Mouse (Mus musculus) heart, embryonic 15.5 days (tissue): ENCODE measurements at regions not wholly inside any gene's neighbourhood (a gene's known extent, or its start where the extent isn't known, plus 50 kb on each side); places are given as distances from the start of the nearest gene placed in this dataset.

Source experiments
- ATAC-seq: fragments of 200-750 bp; cut with Nextera tagmentation; replicated peaks from 2 replicates; pipeline ENCODE4 v1.8.0; 2017; ENCODE audit warnings: low read depth, moderate TSS enrichment; ENCODE audit not compliant: insufficient number of reproducible peaks, insufficient read depth, low FRiP score
- H3K27ac ChIP-seq: fragments of 300-500 bp; sonication (generic); 2 replicates; pipeline ENCODE4 v1.5.1; 2015; ENCODE audit warnings: mild to moderate bottlenecking, inconsistent platforms
- H3K27me3 ChIP-seq: fragments of 300-500 bp; sonication (generic); 2 replicates; pipeline ENCODE4 v1.6.1; 2015; ENCODE audit warnings: inconsistent platforms
- H3K36me3 ChIP-seq: fragments of 300-500 bp; sonication (generic); 2 replicates; pipeline ENCODE4 v1.6.1; 2015; ENCODE audit warnings: mild to moderate bottlenecking, inconsistent platforms
- H3K4me1 ChIP-seq: fragments of 300-500 bp; sonication (generic); replicated peaks from 2 replicates; pipeline ENCODE4 v1.6.1; 2015; ENCODE audit warnings: inconsistent platforms
- H3K4me2 ChIP-seq: fragments of 300-500 bp; sonication (generic); 2 replicates; pipeline ENCODE4 v1.6.1; 2015; ENCODE audit warnings: inconsistent platforms, mild to moderate bottlenecking, moderate library complexity
- H3K4me3 ChIP-seq: fragments of 300-500 bp; sonication (generic); 2 replicates; pipeline ENCODE4 v1.5.1; 2015; ENCODE audit warnings: mild to moderate bottlenecking, inconsistent platforms
- H3K9ac ChIP-seq: fragments of 300-500 bp; sonication (generic); 2 replicates; pipeline ENCODE4 v1.6.1; 2015; ENCODE audit warnings: mild to moderate bottlenecking, inconsistent platforms
- H3K9me3 ChIP-seq: fragments of 300-500 bp; sonication (generic); replicated peaks from 2 replicates; pipeline ENCODE4 v1.6.1; 2016; ENCODE audit warnings: inconsistent platforms
- WGBS: fragments of 180-500 bp; shearing (Covaris S2); methylation state at CpG from one replicate; pipeline ENCODE4 v1.1.7; 2015; ENCODE audit warnings: mixed read lengths; 5-methylcytosine and 5-hydroxymethylcytosine counted together

DNA sequence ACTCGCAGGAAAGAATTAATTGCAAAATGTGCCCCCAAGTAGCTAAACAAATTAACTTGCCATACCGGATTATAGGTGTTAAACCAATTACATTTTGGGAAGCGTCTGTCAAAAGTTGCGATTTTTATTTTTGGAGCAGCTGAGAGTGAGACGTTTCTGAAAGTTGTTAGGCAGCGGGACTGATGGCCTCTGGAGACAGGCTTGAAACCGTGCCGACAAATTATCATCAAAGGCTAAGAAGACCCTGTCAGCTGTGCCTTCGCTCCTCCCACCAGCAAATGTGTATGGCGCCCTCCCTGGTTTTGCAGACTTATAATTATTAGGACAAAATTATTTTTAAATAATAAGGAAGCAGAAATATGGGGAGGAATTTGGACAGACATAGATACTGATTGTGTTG lies 161.5 kb upstream of the Zfp64 start:
- Histone ChIP-seq H3K36me3 (no peaks in the 10 kb centered on the region), H3K4me2 (no peak overlapping the region), H3K4me3 (no peak overlapping the region), H3K27ac (no peak overlapping the region), H3K27me3 (0 out of 2 replicates have a peak, but pooled peaks cover 4% of the 10 kb centered on the region), H3K9me3 (no peaks in the 10 kb centered on the region), H3K4me1 (no peaks in the 10 kb centered on the region), H3K9ac (no peak overlapping the region)
- 49% methylated on average over 10 of the region's 10 CpGs for WGBS
- no peak for ATAC-seq

DNA sequence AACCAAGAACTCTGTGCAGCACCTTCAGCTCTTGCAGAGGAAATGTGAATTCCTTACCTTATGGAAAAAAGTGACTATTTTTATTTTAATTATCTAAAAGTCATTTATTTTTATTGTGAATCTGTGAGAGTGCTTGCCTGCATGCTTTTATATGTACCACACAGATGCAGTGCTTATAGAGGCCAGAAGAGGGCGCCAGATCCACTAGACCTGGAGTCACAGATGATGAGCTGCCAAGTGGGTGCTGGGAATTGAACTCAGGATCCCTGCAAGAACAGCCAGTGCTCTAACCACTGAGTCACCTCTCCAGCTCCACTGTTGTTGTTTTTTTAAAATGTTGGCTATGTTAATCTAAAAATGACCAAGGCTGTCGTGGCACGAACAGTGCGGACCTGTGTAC lies 153.7 kb upstream of the Zfp64 start:
- H3K4me3 ChIP-seq: no peak overlapping the region
- no peak overlapping the region for H3K27ac ChIP-seq
- H3K4me2 ChIP-seq: no peak overlapping the region
- no peak for ATAC-seq
- no peaks in the 10 kb centered on the region for H3K9me3 ChIP-seq
- no peak overlapping the region for H3K9ac ChIP-seq
- H3K4me1 ChIP-seq: no peaks in the 10 kb centered on the region
- no peaks in the 10 kb centered on the region for H3K36me3 ChIP-seq
- 75% methylated on average over 4 of the region's 4 CpGs for WGBS
- no peaks in the 10 kb centered on the region for H3K27me3 ChIP-seq

- no peak overlapping the region for H3K4me2 ChIP-seq
- H3K36me3 ChIP-seq: no peaks in the 10 kb centered on the region
- H3K4me1 ChIP-seq: no peaks in the 10 kb centered on the region
- no peak overlapping the region for H3K4me3 ChIP-seq
- no peaks in the 10 kb centered on the region for H3K27me3 ChIP-seq
- ATAC-seq: no peak
- H3K9ac ChIP-seq: no peak overlapping the region
- no peaks in the 10 kb centered on the region for H3K9me3 ChIP-seq
- 32% methylated on average over 10 of the region's 10 CpGs for WGBS
- no peak overlapping the region for H3K27ac ChIP-seq
These were observed 152.7 kb upstream of the Zfp64 start for GRCm38 (mm10) chr2:169108037-169108436.

DNA sequence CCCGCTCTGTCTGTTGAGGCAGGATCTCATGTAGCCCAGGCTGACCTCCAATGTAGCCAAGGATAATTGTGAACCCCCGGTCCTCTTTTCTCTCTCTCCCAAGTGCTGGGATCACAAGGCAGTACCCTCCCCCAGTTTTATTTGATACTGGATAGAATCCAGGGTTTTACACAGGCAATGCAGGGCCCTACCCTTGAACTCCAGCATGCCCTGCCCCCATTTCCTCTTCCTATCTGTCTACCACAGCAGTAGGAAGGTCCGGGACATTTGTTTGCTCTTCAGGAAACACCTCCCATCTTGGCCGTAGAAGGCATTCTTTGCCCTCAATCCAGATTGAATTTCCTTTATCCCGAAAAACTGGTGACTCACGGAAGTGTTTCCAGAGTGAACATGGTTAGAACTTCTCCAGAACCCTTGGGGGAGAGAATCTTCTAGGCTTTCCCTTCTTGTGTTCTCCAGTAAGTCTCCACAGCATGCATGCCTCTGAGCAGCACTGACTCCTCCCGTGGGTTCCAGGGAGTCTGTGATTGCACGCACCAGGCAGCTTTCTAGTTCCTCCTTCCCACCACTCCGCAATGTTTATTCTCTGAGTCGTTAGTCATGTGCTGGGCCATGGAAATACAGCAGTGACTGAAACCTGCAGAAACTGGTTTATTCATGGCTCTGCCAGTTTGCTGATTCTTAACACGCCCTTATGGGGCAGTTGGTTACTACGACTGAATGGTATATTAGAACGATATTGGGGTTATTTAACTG lies 146.3 kb upstream of the Zfp64 start:
- WGBS: 82% methylated on average over 13 of the region's 13 CpGs
- no peak overlapping the region for H3K9ac ChIP-seq
- no peaks in the 10 kb centered on the region for H3K36me3 ChIP-seq
- no peaks in the 10 kb centered on the region for H3K9me3 ChIP-seq
- no peak overlapping the region for H3K4me2 ChIP-seq
- ATAC-seq: no peak
- no peak overlapping the region for H3K27ac ChIP-seq
- no peak overlapping the region for H3K4me3 ChIP-seq
- H3K4me1 ChIP-seq: no peaks in the 10 kb centered on the region
- no peaks in the 10 kb centered on the region for H3K27me3 ChIP-seq

DNA sequence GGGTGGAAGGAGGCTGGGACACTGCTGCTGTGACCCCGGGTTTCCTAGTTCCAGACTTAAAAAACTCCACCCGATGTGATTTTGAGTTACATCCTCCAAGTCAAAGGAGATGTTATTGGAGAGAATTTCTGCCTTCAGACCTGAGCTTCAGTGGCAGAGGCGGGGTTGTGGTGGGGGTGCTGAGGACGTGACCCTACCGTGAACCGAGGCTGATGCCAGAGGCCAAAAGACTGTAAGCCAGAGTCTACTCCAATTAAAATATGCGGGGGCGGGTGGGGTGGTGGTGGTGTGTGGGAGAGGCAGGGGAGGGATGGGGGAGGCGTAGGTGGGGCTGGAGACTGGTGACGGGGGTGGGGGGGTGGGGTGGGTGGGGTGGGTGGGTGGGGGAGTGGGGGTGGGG lies 145.1 kb upstream of the Zfp64 start:
- Histone ChIP-seq H3K9ac (no peak overlapping the region), H3K9me3 (no peaks in the 10 kb centered on the region), H3K4me2 (no peak overlapping the region), H3K4me1 (no peaks in the 10 kb centered on the region), H3K4me3 (no peak overlapping the region), H3K27ac (no peak overlapping the region), H3K36me3 (no peaks in the 10 kb centered on the region), H3K27me3 (no peaks in the 10 kb centered on the region)
- WGBS: 82% methylated on average over 10 of the region's 10 CpGs
- no peak for ATAC-seq

DNA sequence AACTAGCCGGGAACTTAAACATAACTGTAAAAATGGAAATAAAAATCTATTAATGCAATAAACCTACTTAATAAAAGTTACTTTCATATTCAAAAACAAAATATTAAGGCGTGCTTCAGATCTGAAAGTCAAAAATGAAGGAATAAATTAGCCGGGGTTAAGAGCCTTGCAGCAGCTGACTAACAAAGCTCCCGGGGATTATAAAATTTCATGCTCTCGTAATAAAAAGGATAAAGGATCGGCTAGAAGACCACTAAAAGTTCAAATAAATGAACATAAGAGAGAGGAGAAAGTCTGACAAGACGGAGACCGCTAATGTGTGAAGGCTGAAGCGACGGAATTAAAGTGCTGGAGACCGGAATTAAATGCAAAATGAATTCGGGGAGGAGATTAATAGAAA lies 144.3 kb upstream of the Zfp64 start:
- WGBS: 84% methylated on average over 12 of the region's 12 CpGs
- no peaks in the 10 kb centered on the region for H3K27me3 ChIP-seq
- H3K27ac ChIP-seq: no peak overlapping the region
- no peaks in the 10 kb centered on the region for H3K36me3 ChIP-seq
- H3K9me3 ChIP-seq: no peaks in the 10 kb centered on the region
- no peak overlapping the region for H3K4me2 ChIP-seq
- no peak overlapping the region for H3K4me3 ChIP-seq
- H3K4me1 ChIP-seq: no peaks in the 10 kb centered on the region
- H3K9ac ChIP-seq: no peak overlapping the region
- ATAC-seq: no peak

GRCm38 (mm10) chr2:169098591-169098990 lies 143.2 kb upstream of the Zfp64 start:
- no peak overlapping the region for H3K27ac ChIP-seq
- H3K9ac ChIP-seq: no peak overlapping the region
- H3K9me3 ChIP-seq: no peaks in the 10 kb centered on the region
- no peaks in the 10 kb centered on the region for H3K27me3 ChIP-seq
- H3K4me3 ChIP-seq: no peak overlapping the region
- no peaks in the 10 kb centered on the region for H3K4me1 ChIP-seq
- no peak overlapping the region for H3K4me2 ChIP-seq
- H3K36me3 ChIP-seq: no peaks in the 10 kb centered on the region
- ATAC-seq: no peak
- 84% methylated on average over 6 of the region's 6 CpGs for WGBS

- Histone ChIP-seq H3K9me3 (no peaks in the 10 kb centered on the region), H3K4me2 (no peak overlapping the region), H3K27ac (no peak overlapping the region), H3K36me3 (no peaks in the 10 kb centered on the region), H3K4me1 (no peaks in the 10 kb centered on the region), H3K4me3 (no peak overlapping the region), H3K9ac (no peak overlapping the region), H3K27me3 (no peaks in the 10 kb centered on the region)
- no peak for ATAC-seq
- 81% methylated on average over 22 of the region's 22 CpGs for WGBS
These were observed 138.8 kb upstream of the Zfp64 start for GRCm38 (mm10) chr2:169094011-169094754.

DNA sequence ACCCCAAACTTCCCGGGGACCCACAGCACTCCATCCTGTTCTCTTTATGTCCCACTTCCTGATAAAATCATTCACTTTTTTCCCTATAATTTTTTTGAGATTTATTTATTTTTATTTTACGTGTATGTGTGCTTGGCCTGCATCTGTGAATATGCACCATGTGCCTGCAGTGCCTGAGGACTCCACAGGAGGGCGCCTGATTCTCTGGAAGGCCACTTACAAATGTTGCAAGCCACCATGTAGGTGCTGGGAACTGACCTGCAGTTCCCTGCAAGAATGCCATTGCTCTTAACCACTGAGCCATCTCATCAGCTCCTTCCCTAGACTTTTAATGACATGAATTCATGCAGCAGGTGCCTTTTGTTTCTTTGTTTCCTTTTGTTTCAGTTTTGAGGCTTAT lies 134.9 kb upstream of the Zfp64 start:
- no peak overlapping the region for H3K4me3 ChIP-seq
- no peaks in the 10 kb centered on the region for H3K36me3 ChIP-seq
- H3K27ac ChIP-seq: no peak overlapping the region
- no peaks in the 10 kb centered on the region for H3K9me3 ChIP-seq
- no peaks in the 10 kb centered on the region for H3K27me3 ChIP-seq
- ATAC-seq: no peak
- no peaks in the 10 kb centered on the region for H3K4me1 ChIP-seq
- 71% methylated on average over 3 of the region's 3 CpGs for WGBS
- H3K9ac ChIP-seq: no peak overlapping the region
- no peak overlapping the region for H3K4me2 ChIP-seq

- Histone ChIP-seq H3K4me2 (no peak overlapping the region), H3K36me3 (no peaks in the 10 kb centered on the region), H3K4me3 (no peak overlapping the region), H3K9ac (no peak overlapping the region), H3K27ac (no peak overlapping the region), H3K4me1 (no peaks in the 10 kb centered on the region), H3K9me3 (no peaks in the 10 kb centered on the region), H3K27me3 (no peaks in the 10 kb centered on the region)
- 69% methylated on average over 16 of the region's 16 CpGs for WGBS
- no peak; the same call in 1 of the 2 replicates for ATAC-seq
These were observed 133.6 kb upstream of the Zfp64 start for GRCm38 (mm10) chr2:169088870-169089484.

DNA sequence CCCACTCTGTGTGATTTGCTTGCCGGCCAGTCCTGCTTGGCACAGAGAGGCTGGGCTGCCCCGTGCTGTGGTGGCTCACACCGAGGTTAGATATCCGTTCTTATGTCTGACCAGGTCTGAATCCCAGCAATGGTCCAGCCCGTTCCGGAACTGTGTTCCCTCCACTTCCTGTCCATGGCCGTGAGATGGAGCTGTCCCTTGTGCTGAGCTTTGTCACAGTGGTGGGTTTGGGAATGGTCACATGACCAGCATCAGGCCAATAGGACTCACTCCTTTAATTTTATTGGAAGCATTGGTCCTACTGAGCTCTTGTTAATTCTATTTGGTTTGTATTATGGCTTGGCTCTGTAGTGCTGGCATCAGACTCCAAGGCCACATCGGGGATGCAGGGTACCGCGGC lies 132.9 kb upstream of the Zfp64 start:
- Histone ChIP-seq H3K4me2 (no peak overlapping the region), H3K4me3 (no peak overlapping the region), H3K4me1 (no peaks in the 10 kb centered on the region), H3K9ac (no peak overlapping the region), H3K27ac (no peak overlapping the region), H3K36me3 (no peaks in the 10 kb centered on the region), H3K9me3 (no peaks in the 10 kb centered on the region), H3K27me3 (no peaks in the 10 kb centered on the region)
- 74% methylated on average over 10 of the region's 10 CpGs for WGBS
- no peak for ATAC-seq
